Mouse (Mus musculus): Measurements from ENCODE around the gene Sall1. TPM values are rescaled to one million over a fixed set of nuclear protein-coding genes. Genes with fewer than 3 reads are reported as not detected.
A peak's percentile ranks its signal among the peaks of the same experiment; 100 is the strongest.

Gene Sall1
- 0.52 and 0.74 TPM in 2 replicates for polyA plus RNA-seq (2011; ENCODE audit: insufficient read length, low read depth, missing spikeins)

DNA sequence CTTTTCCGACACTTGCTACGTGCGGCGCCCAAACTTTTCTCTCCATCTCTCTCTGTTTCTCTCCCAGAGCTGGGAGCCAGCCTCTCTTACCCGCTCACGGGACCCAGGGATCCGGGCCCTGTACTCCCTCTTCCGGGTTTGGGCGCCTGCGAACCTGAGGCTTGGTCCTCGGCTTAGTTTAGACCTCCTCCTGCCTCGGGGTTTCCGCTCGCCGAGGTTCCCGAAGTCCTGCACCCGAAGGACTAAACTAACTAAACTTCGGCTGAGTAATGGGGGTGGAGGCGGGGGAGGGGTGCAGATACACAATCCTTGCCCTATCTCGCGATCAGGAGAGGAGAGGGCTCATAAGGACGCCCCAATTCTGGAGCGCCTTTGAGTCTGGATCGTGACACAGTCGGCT is at the start of gene Sall1:
Gene Sall1, minus strand, starts transcription at position 223 of the 400 bp plus-strand sequence.
- TF ChIP-seq POLR2A (IDR thresholded peaks at IDR 0.05; ENCODE audit: low read depth, low read length): no peak
- no peak for TF ChIP-seq CTCF (IDR thresholded peaks at IDR 0.05; ENCODE audit: borderline replicate concordance, insufficient read depth, low read length)
- H3K4me1 ChIP-seq (ENCODE audit: control insufficient read depth, insufficient read depth, low read length): no peaks in the 10 kb centered on the region
- H3K27ac ChIP-seq (ENCODE audit: insufficient read depth, low read length): no peak within 1 kb of the TSS
- peak within 1 kb of the TSS; percentile 39 for H3K4me3 ChIP-seq (ENCODE audit: insufficient read depth, low read length)

DNA sequence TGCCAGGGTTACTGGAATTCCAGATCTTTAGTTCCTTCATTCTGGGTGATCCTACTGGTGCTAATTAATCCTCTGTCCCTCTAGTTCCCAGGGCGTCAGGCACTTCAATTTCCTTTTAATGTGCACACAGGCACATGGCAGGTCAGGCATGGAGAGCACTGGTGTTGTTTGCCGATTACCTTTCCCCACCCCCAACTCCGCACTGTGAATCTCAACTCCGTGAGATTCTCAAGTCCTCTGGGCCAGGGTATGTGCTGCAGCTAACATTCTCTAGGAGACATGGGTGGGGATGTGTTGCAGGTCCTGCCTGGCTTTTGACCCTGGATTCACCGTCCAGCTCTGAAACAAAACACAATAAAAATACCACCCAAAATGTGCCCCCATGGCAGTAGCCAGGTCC is 46.0 kb upstream of the Sall1 start:
- Histone ChIP-seq H3K27ac (ENCODE audit: insufficient read depth, low read length) (no peak overlapping the region), H3K4me3 (ENCODE audit: insufficient read depth, low read length) (no peak overlapping the region), H3K4me1 (ENCODE audit: control insufficient read depth, insufficient read depth, low read length) (no peaks in the 10 kb centered on the region)
- TF ChIP-seq POLR2A (IDR thresholded peaks at IDR 0.05; ENCODE audit: low read depth, low read length): no peak
- TF ChIP-seq CTCF (IDR thresholded peaks at IDR 0.05; ENCODE audit: borderline replicate concordance, insufficient read depth, low read length): no peak

DNA sequence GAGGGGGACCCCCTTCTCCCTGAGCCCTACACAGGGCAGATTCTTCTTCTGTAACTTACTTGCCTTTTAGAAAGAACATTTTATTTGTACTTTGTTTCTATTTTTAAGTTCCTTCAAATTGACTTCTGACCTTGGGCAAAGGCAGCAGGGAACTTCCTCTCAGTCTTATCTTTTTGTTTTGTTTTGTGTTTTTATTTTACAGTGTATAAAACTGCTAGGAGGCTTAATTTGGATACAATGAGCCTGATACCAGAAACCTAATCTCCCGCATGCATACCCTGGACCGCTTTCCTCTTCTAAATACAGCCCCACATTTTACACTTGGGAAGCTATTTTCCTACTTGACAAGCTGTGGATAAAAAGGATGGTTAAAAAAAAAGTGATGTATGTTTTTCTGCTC is 35.2 kb upstream of the Sall1 start:
- Histone ChIP-seq H3K4me1 (ENCODE audit: control insufficient read depth, insufficient read depth, low read length) (no peaks in the 10 kb centered on the region), H3K4me3 (ENCODE audit: insufficient read depth, low read length) (no peak overlapping the region), H3K27ac (ENCODE audit: insufficient read depth, low read length) (no peak overlapping the region)
- TF ChIP-seq CTCF (IDR thresholded peaks at IDR 0.05; ENCODE audit: borderline replicate concordance, insufficient read depth, low read length): no peak
- no peak for TF ChIP-seq POLR2A (IDR thresholded peaks at IDR 0.05; ENCODE audit: low read depth, low read length)

DNA sequence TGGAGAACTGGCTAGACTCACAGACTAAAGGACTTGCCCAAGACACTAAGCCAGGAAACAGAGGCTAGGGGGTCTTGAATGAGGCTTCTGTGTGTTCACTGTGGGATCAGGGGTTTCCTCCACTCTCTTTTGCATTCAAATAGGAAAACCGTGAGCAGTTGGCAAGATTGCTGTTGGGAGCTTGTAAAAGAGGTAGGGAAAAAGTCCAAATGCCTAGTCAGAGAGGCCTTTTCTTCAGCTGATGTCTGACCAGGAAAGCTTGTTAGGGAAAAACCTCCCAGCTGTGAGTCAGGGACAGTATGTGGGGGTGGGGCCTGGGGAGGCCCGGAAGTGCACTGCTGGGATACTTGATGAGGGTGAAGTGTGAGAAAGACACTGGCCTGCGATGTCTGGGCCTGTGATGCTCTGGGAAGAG is 29.0 kb upstream of the Sall1 start:
- TF ChIP-seq CTCF (IDR thresholded peaks at IDR 0.05; ENCODE audit: borderline replicate concordance, insufficient read depth, low read length): no peak
- no peak for TF ChIP-seq POLR2A (IDR thresholded peaks at IDR 0.05; ENCODE audit: low read depth, low read length)
- no peak overlapping the region for H3K4me3 ChIP-seq (ENCODE audit: insufficient read depth, low read length)
- no peaks in the 10 kb centered on the region for H3K4me1 ChIP-seq (ENCODE audit: control insufficient read depth, insufficient read depth, low read length)
- H3K27ac ChIP-seq (ENCODE audit: insufficient read depth, low read length): no peak overlapping the region

DNA sequence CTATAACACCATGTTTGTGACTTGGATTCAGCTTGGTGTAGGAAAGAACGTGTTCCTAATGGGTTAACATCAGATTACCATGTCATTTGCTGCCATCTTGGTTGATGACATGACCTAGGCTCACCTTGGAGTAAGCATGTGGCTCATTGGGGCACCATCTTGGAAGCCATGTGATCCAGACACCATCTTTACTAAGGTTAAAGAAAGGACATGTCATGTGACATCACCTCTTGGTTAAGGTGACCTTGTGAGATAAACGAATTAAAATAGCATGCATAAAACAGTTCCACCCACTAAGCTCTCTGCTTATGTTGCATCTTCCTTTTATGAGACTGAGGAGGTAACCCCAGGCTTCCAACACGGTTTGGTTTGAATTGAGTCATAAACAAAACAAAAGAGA is 23.5 kb upstream of the Sall1 start:
- Histone ChIP-seq H3K27ac (ENCODE audit: insufficient read depth, low read length) (no peak overlapping the region), H3K4me3 (ENCODE audit: insufficient read depth, low read length) (no peak overlapping the region), H3K4me1 (ENCODE audit: control insufficient read depth, insufficient read depth, low read length) (no peaks in the 10 kb centered on the region)
- TF ChIP-seq POLR2A (IDR thresholded peaks at IDR 0.05; ENCODE audit: low read depth, low read length) (no peak), CTCF (IDR thresholded peaks at IDR 0.05; ENCODE audit: borderline replicate concordance, insufficient read depth, low read length) (no peak)

DNA sequence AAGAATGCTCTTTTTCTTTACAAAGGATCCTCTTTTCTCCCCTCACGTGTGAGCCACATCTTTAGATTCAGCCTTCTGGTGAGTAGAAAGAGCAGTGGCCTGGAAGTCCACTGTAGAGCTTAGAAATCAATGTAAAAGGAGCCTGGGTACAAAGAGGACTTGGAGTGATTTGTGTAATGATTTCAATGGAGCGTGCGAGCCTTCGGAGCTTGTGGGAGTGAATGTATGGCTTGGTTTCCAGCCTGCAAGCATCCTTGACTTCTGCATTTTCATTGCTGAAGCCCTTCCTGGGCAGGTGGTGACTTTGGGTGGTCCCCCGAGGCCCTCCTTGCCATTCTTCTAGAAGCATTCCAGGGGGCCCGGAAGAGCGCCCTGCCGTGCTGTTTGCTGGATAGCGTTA is 20.1 kb upstream of the Sall1 start:
- Histone ChIP-seq H3K4me3 (ENCODE audit: insufficient read depth, low read length) (no peak overlapping the region), H3K4me1 (ENCODE audit: control insufficient read depth, insufficient read depth, low read length) (no peaks in the 10 kb centered on the region), H3K27ac (ENCODE audit: insufficient read depth, low read length) (no peak overlapping the region)
- TF ChIP-seq CTCF (IDR thresholded peaks at IDR 0.05; ENCODE audit: borderline replicate concordance, insufficient read depth, low read length) (no peak), POLR2A (IDR thresholded peaks at IDR 0.05; ENCODE audit: low read depth, low read length) (no peak)

DNA sequence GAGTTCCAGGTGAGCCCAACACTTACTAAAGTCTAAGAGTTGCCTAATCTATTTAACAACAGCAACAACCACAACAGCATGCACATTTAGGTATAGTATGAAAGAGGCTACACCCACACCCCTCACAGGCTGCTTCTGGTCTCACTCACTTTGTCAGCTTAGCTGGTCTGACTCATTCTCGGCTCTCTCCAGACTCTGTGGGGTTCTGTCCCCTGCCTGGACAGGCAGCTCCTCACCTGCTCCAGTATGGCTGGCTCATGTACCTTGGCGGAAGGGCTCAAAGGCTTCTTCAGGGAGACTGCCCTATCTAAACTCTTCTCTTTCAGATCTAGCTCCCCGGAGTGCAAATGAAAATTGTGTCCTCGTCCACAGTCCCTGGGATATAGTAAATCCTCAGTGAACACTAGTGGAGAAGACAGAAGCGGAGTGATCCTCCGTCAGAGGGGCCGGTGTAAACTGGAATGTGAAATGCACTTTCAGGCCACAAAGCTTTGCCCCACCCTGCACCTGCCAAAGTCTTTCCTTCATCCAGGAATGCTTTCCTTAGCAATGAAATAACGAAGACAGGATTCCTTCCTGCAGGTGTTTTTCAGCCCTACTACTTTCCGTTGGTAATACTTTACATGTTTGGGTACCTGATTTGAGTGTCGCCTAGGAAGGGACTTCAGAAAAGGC is 19.5 kb upstream of the Sall1 start:
- Histone ChIP-seq H3K27ac (ENCODE audit: insufficient read depth, low read length) (no peak overlapping the region), H3K4me3 (ENCODE audit: insufficient read depth, low read length) (no peak overlapping the region), H3K4me1 (ENCODE audit: control insufficient read depth, insufficient read depth, low read length) (no peaks in the 10 kb centered on the region)
- TF ChIP-seq POLR2A (IDR thresholded peaks at IDR 0.05; ENCODE audit: low read depth, low read length) (no peak), CTCF (IDR thresholded peaks at IDR 0.05; ENCODE audit: borderline replicate concordance, insufficient read depth, low read length) (no peak)

DNA sequence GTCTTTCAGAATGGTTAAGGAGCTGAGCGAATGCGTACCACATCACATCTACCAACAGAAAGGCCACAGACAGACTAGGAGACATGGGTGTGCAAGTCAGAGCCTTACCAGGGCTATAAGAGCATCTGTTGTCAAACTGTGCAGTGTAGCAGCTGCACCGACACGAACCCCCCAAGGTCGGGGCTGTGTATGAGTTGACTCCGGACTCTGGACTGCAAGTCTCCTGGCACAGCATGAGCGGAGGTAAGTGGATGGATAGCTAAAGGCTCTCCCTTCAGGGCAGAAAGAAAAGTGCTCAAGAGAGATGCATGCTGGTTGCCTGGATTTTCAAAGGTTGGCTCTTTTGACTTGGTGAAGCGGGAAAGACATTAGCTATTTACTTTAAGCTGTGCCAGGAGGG is 16.8 kb upstream of the Sall1 start:
- H3K4me1 ChIP-seq (ENCODE audit: control insufficient read depth, insufficient read depth, low read length): no peaks in the 10 kb centered on the region
- H3K27ac ChIP-seq (ENCODE audit: insufficient read depth, low read length): no peak overlapping the region
- H3K4me3 ChIP-seq (ENCODE audit: insufficient read depth, low read length): no peak overlapping the region
- TF ChIP-seq POLR2A (IDR thresholded peaks at IDR 0.05; ENCODE audit: low read depth, low read length): no peak
- no peak for TF ChIP-seq CTCF (IDR thresholded peaks at IDR 0.05; ENCODE audit: borderline replicate concordance, insufficient read depth, low read length)

DNA sequence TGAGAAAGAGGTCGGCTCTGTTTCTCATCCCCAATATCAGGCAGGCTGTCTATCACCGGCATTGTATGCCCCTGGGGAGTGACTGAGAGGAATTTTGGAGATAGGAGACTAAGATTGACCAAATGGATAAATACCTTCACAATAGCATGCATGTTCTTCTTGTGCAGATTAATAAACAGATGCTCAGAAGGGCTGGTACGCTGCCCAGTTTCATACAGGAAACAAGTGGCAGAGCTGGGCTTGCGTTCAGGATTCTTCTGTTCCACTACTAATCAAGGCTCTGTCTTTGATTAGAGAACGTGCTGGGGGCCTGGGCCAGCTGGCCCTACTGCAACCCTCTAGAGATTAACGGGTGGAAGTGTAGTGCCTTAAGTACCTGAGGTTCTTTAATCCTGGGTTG is 15.5 kb upstream of the Sall1 start:
- Histone ChIP-seq H3K4me3 (ENCODE audit: insufficient read depth, low read length) (no peak overlapping the region), H3K27ac (ENCODE audit: insufficient read depth, low read length) (no peak overlapping the region), H3K4me1 (ENCODE audit: control insufficient read depth, insufficient read depth, low read length) (no peaks in the 10 kb centered on the region)
- TF ChIP-seq CTCF (IDR thresholded peaks at IDR 0.05; ENCODE audit: borderline replicate concordance, insufficient read depth, low read length) (no peak), POLR2A (IDR thresholded peaks at IDR 0.05; ENCODE audit: low read depth, low read length) (no peak)

DNA sequence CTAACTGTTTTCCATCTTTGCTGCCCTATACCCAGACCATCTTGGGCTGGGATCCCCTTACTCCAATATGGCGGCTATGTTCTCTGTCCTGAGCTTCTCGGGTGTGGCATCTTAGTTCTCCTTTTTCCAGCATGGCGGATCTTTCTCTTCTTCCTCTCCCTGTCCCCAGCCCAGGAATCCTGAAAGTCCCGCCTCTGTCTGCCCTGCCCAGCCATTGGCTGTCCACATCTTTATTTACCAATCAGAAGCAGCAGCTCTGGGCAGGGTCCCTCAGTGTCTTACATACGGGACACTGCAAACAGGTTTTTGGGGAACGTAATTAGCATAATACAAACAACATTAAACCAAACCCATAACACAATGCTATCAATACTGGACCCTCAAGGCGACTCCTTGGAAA is 8.9 kb upstream of the Sall1 start:
- Histone ChIP-seq H3K4me1 (ENCODE audit: control insufficient read depth, insufficient read depth, low read length) (no peaks in the 10 kb centered on the region), H3K4me3 (ENCODE audit: insufficient read depth, low read length) (no peak overlapping the region), H3K27ac (ENCODE audit: insufficient read depth, low read length) (no peak overlapping the region)
- no peak for TF ChIP-seq POLR2A (IDR thresholded peaks at IDR 0.05; ENCODE audit: low read depth, low read length)
- TF ChIP-seq CTCF (IDR thresholded peaks at IDR 0.05; ENCODE audit: borderline replicate concordance, insufficient read depth, low read length): no peak

All from embryonic fibroblast, embryonic 13.5 days (primary cell).